Mouse (Mus musculus): ENCODE data around the gene Ift122.

The Ift122 gene

DNA sequence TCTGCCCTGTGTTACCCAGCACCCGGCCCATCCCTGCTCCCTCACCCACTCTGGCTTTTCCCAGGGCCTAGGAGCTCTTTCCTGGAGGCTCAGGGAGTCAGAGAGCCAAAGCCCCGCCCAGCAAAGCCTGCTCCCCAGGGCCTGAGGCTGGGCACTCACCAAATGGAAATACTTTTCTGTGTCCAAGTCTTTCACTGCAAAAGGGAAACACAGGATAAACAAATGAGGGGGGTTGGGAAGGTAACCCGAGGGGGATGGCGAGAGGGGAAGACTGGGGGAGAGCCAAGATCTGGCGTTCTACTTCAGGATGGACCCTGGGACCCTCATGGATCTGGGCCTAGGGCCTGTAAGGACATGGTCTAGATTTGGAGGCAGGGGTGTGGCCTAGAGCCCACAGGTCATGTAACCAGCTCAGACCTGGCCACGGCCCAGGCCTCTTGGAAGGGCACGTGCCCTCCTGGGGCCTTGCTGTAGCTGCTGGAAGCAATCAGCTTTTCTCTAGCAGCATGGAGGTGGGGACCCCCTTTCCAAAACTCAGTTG lies 106.0 kb downstream of the Ift122 start:
- DNase-seq (ENCODE audit: low read depth, low spot score) = no peak

DNA sequence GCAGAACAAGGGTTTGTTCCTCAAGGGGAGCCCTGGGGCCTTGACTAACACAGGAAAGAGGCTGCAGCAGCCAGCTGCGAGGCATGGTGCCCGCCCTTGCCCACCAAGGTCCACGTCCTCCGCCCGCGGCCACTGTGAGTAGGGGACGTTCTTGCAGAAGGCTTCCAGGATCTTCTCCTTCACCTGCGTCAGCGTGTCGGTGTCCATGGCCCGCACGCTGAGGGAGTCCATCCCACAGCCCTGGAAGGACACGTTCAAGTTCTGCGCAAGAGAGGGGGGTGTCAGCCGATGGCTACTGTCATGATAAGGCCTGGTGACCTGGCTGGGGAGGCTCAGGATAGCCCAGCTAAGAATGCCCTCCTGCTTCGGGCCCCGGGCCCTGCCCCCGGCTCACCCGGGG lies 107.1 kb downstream of the Ift122 start:
- DNase-seq (ENCODE audit: low read depth, low spot score) = no peak

DNA sequence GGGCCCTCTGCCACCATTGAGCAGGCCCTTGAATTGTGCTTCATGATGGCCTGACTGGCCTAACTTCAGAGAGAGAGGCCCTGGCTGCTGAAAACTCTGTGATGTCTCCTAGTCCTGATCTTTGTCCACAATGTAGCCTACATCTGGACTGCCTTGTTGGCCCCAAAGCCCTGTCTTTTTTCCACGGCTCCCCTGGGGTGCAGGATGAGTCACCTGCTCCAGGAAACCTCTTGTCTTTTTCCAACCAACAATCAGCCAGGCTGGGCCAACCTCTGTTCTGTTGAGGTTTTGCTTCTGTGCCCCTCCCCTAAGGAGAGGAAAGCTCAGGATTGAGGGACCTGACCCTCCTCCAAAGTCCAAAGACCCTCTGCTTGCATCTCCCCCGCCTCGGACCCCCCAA lies 108.5 kb downstream of the Ift122 start:
- DNase-seq (ENCODE audit: low read depth, low spot score) = no peak

DNA sequence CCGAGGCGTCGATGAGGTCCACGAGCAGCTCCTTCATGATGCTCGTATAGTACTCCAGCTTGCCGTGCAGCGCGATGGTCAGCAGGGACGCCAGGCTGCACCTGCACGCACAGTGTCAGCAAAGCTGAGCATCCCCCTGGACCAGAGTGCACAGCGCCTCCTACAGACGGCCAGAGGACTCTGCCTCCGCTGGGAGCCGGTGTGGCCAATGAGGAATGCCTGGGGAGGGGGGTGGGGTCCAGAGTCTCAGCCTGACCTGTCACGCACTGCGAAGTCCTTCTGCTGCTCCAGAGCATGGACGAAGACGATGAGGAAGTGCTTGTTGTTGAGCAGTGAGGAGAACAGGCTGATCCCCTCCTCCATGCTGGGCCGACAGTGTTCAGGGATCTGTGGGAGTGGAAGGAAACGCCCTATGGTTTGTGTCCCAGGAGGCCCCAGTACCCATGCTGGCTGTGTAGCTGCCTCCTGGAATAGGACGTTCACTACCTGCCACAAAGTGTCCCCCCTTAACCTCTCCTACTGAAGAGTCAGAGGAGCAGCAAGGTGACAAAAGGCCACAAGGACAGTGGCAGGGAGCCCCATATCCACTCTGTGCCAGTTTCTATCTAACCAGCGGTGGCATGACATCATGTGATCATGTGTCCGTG lies 109.3 kb downstream of the Ift122 start:
- DNase-seq (ENCODE audit: low read depth, low spot score) = no peak

DNA sequence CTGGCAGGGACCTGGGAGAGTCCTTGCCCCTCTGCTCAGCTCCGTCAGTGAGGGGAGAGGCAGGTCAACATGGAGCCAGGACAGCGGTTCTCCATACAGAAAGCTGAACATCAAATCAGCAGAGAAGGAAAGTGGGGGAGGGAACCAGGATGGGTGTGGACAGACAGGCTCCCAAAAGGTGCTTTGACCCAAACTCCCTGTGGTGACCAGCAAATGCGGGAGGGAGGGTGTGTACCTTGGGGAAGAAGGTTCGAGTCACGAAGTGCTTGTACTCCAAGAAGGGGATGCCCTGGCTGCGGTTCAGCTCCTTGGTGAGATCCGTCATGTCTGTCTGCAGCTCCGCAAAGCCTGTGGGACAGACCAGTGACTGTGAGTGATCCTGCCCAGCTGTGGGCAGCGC lies 110.4 kb downstream of the Ift122 start:
- DNase-seq (ENCODE audit: low read depth, low spot score) = no peak

DNA sequence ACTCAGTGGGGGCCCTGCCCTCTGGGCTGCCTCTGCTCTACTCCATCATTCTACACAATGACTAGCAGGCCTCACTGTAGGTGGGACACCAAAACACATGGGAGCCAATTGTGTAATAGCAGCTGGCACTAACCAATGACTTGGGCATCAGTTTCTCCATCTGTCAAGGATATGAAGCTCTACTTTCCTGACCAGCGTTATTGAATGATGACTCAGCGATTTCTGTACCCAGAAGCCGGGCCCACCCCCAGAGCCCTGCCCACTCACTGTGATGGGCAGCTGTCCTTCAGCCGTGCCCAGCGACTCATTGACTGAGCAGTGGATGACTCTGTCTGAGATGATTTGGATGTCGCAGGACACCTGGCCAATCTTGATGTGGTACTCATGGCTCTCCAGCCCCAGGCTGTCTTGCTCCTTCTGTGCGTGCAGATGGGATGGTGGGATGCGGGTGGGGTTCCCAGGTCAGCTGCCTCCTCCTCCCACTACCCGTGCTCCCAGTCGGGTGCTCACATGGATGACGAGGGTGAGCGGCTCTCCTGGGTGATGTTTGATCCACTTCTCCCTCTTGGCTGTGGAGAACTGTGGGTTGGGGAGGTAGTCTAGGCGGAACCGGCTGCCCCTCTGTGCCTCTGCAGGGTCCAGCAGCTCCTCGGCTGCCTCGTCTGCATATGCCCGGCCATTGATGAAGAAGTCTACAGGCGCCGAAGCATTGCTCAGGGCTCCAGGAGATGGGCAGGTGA lies 113.1 kb downstream of the Ift122 start:
- no peak for DNase-seq (ENCODE audit: low read depth, low spot score)

DNA sequence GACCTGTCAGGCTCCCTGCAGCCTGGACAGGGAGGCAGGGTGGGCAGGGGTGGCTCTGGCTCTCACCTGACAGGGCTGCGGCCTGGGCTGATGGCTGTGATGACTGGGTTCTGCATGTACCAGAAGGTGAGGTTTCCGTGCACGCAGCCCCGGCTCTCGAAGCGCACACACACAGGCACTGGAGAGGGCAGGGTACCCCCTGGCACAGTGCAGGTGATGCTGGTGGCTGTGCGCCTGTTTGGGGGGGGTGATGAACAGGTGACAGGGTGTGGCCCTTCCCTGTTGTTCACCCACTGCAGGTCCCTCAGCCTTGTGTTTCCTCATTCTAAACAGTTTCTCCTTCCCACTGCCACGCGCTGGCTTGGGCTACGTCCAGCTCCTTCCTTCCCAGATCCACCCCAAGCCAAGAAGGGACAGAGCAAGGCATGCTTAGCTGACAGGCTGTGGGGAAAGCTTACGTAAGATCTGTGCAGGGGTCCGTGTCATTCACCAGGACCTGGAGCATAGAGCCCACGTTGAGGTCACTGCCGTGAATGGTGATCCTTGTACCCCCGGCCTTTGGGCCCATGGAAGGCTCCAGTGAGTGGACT lies 114.1 kb downstream of the Ift122 start:
- DNase-seq (ENCODE audit: low read depth, low spot score) = no peak

DNA sequence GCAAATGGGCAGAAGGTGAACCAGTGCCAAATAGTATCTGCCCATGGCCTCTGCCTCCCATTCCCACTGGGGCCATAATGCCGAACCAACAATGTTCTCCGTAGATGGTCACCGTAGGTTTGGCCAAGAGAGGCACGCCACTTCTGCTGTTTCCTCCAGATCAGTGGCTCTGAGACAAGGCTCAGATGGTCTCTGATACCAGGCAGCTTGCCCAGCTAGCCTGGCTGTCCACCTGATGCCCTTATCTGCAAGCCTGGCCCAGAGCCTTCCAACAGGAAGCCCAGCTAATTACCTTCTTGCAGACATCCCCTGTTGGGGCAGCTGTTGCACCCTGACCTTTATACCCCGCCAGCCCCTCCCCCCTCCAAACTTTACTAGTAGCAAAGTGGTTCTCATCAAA lies 114.8 kb downstream of the Ift122 start:
- DNase-seq (ENCODE audit: low read depth, low spot score) = no peak

DNA sequence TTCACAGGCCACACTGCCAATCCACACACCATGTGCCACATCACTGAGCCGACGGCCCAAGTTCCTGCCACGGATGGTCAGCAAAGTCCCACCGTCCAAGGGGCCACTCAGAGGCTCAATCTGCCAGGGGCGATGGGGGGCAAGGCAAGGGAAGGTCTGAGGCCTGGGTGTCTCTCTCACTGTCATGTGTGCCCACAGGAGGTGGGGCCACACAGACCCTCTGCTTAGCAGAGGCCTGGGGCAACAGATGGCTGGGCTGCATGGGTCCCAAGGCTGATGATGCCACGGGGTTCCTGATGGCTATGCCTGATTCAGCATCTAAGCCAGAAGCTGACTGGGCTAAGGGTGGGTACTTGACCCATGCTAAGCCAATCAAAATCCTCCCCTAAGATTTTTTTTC lies 115.4 kb downstream of the Ift122 start:
- no peak for DNase-seq (ENCODE audit: low read depth, low spot score)

DNA sequence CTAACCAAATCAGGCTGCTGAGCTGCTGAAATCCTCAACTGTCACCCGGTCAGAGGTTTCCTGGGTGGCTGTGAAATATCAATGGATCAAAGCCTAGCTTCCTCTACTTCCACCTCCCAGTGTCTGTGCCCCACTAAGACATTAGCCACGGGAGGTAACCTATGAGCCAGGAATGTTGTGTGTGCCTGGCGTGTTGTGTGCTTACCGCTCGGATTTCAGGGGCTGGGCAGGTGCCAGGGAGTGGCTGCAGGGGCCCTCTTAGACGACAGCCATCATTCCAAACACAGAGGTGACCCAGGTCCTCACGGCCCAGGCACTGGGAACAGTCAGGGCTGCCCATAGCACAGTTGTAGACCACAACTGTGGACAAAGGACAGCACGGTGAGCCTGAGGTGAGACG lies 115.8 kb downstream of the Ift122 start:
- no peak for DNase-seq (ENCODE audit: low read depth, low spot score)

DNA sequence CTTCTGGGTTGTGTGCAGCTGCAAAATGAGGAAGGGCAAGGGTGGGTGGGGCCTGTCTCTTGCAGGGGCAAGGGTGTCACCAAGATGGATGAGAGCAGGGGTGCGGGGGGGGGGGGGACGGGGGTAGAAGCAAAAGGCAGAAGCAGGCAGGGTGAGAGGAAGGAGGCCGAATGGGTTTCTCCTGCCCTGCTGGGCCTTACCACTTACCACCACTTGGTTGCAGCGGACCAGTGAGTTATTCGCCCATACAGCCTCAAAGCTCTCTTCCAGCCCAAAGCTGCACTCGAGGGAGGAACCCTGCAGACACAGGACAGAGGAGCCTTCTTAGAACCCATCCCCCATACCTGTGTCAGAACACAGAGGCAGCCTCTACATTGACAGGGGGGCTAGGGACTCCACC lies 116.7 kb downstream of the Ift122 start:
- DNase-seq (ENCODE audit: low read depth, low spot score) = no peak

DNA sequence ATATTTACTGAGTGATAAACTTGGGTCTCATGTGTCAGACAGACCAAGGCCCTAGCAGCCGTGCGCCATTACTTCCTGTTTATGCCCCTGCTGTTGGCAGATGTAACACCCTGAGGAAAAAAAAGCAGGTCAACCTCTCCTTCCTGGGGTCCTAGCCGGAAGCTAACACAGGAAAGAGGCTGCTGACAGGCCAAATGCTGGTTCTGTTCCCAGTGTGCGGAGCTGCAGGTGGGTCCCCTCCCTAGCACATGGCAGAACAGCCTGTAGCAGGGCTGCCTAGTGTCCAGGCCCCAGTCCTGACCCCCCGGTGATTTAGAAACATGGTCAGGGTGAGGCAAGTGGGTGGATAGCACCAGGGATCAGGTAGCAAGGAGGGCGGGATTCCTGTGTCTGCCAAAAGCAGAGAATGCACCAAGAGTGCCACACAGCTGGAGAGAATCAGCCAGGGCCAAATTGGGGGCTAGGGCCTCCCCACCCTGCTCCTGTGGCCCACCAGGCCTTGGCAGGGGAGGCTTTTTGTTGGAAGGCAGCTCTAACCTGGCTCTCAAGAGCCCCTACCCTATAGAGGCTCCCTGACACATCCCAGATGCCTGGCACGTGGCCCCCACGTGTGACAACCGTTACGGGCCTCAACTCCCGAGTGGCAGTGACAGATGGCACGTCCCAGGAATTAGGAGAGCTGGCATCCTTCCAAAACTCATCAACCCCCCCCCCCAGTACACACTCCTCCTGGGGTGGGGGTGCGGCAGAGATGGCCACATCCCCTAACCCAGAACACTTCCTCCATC lies 118.2 kb downstream of the Ift122 start:
- DNase-seq (ENCODE audit: low read depth, low spot score) = no peak

DNA sequence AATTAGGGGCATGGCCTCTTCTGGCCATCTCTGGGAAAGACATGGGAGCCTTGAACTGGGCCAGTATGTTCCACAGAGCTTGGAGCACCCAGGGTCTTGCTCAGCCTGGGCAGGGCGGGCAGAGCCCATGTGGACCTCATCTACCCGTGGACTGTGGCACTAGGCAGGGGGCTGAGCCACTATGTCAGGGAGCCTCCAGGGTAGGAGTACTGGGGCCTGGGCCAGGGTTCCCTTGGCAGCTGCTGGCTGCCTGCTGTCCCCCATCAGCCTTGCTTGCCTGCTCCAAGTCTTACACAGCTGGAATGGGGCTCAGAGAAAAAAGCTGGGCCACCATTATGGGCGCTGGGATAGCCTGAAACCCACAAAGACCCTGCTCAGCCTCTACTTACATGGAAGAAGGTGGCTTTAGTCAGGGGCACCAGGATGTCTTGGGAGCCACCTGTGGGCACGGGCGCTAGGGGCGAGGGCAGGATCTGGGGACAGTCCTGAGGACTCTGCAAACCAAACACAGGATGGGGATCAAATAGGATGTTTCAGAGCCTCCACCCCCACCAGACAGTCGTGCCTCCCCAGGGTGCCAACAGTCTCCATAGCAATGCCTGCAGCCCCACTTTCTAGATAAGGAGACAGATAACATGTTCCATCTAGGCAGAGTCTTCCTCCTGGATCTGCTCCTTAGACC lies 119.0 kb downstream of the Ift122 start:
- DNase-seq (ENCODE audit: low read depth, low spot score) = no peak

DNA sequence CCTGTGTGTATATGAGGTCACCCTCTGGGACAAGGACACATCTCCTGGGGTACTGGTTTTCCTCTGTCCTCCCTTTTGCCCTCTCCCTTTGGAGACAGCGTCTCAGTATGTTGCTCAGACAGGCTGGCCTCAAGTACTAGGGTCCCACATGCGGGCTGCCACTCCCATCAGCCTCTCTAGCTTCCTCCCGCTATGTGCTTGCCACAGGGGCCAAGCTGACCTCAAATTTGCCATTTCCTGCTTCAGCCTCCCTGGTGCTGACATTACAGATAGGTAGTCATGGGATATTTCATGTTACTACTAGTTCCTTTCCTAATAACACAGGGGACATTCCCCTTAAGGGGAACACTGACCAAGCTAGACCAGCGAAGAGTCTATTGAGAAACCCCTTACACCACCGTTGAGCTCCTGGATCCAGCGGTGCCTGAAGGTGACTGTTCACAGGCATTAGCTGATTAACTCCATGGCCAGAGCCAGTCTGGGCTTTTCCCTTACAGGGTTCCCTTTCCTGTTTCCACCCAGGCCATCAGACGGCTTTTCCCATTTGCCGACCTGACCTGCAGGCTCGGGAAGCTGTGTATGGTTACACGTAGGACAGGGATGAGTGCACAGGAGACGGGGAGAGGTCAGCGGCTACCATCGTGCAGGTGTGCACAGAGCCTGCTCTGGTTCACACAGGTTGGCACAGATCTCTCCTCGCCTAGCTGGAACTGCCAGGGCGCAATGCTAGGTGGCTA lies 120.0 kb downstream of the Ift122 start:
- DNase-seq (ENCODE audit: low read depth, low spot score) = no peak

DNA sequence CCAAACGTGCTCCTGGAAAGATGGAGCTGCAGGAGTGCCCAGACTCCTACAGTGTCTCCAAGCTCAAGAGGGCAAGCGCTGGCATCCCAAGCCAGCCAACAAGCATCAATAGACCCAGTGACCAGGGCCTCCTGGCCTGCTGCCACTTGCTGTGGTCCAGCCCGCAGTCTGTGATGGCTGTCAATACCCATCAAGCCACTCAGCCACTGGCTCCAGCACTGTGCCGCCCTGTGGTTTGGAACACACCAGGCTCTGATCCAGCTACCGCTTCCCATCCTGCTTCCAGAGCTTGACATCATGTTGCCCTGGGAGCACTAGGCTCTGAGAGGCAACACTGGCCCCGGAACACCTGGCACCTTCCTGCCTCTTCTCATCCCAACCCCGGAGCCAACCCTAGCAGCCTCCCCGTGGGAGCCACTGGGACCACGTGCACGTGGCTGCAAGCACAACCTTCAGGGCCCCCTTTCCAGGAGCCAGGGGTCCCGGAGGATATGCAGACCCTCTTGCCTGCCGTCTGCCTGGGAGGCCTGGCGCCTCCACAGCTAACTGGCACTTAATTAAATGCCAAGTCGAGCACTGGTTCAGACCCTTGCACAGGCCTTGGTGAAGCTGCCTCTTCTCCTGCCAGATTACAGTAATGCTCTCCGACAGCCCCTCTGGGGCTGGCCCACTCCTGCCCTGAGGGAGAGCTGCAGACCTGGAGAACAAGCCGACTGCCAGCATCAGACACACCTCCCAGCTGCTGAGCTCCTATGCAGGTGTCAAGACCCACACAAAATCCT lies 120.8 kb downstream of the Ift122 start:
- no peak for DNase-seq (ENCODE audit: low read depth, low spot score)

DNA sequence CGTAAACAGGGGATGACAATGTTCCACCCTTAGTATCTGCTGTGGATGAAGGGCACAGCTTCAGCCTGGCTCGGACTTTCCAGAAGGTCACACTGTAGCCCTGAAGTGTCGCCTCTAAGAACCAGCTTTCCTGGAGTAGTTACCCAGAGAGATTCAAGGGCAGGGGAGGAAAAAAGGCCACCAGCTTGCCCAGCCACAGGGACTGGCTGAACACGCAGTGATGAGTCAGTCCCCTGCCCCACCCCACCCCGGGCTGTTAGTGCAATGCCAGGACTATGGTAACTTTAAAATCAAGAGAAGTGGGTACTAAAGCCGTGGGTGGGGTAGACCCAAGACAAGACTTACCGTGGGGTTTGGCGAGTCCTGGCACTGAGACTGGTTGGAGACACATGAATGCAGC lies 122.3 kb downstream of the Ift122 start:
- DNase-seq (ENCODE audit: low read depth, low spot score) = no peak
